Mouse (Mus musculus): ENCODE measurements around the gene Clca3a2. TPM values are rescaled to one million over a fixed set of nuclear protein-coding genes. Genes with fewer than 3 reads are reported as not detected.
"Not testable (repeated sequence)": the region's sequence is repeated elsewhere in the genome, so short reads cannot be mapped to it uniquely, and the experiment has no call there.

The Clca3a2 gene
- total RNA-seq (2015; ENCODE audit: low replicate concordance) = not detected in 2 replicates
- not detected in 2 replicates for total RNA-seq (2017; ENCODE audit: low replicate concordance)

- peak; percentile 87 for ATAC-seq (replicated peaks; ENCODE audit: low FRiP score, poor library complexity, severe bottlenecking)
These were observed at the start of gene Clca3a2 for GRCm38 (mm10) chr3:144819219-144819618. Gene Clca3a2 (minus strand): TSS chr3:144819494.

- no peak for ATAC-seq (replicated peaks; ENCODE audit: low FRiP score, poor library complexity, severe bottlenecking)
These were observed 30.3 kb upstream of the Clca3a2 start for GRCm38 (mm10) chr3:144849584-144849983.

- ATAC-seq (replicated peaks; ENCODE audit: low FRiP score, poor library complexity, severe bottlenecking) = peak; percentile 79
These were observed 29.8 kb upstream of the Clca3a2 start, which contains the start of gene Clca3b for GRCm38 (mm10) chr3:144849014-144849556. Gene Clca3b (minus strand): TSS chr3:144849357.

- no peak for ATAC-seq (replicated peaks; ENCODE audit: low FRiP score, poor library complexity, severe bottlenecking)
These were observed 8.0 kb upstream of the Clca3a2 start for GRCm38 (mm10) chr3:144827257-144827656.

GRCm38 (mm10) chr3:144825151-144825550, 5.9 kb upstream of the Clca3a2 start:
- ATAC-seq (replicated peaks; ENCODE audit: low FRiP score, poor library complexity, severe bottlenecking) = peak; percentile 87

GRCm38 (mm10) chr3:144823331-144823730, 4.0 kb upstream of the Clca3a2 start:
- ATAC-seq (replicated peaks; ENCODE audit: low FRiP score, poor library complexity, severe bottlenecking) = no peak

GRCm38 (mm10) chr3:144820632-144821031, 1.3 kb upstream of the Clca3a2 start:
- ATAC-seq (replicated peaks; ENCODE audit: low FRiP score, poor library complexity, severe bottlenecking) = no peak

- ATAC-seq (replicated peaks; ENCODE audit: low FRiP score, poor library complexity, severe bottlenecking) = not testable (repeated sequence)
These were observed 6.0 kb downstream of the Clca3a2 start for GRCm38 (mm10) chr3:144813336-144813735.

- ATAC-seq (replicated peaks; ENCODE audit: low FRiP score, poor library complexity, severe bottlenecking) = 0 out of 2 replicates have a peak, but pooled peaks have one; percentile 62
These were observed 7.5 kb downstream of the Clca3a2 start for GRCm38 (mm10) chr3:144811821-144812220.

GRCm38 (mm10) chr3:144808153-144808925, 11.0 kb downstream of the Clca3a2 start:
- ATAC-seq (replicated peaks; ENCODE audit: low FRiP score, poor library complexity, severe bottlenecking) = not testable (repeated sequence)

- ATAC-seq (replicated peaks; ENCODE audit: low FRiP score, poor library complexity, severe bottlenecking) = not testable (repeated sequence)
These were observed 12.7 kb downstream of the Clca3a2 start for GRCm38 (mm10) chr3:144806626-144807025.

GRCm38 (mm10) chr3:144801861-144802260, 17.4 kb downstream of the Clca3a2 start:
- peak; percentile 81 for ATAC-seq (replicated peaks; ENCODE audit: low FRiP score, poor library complexity, severe bottlenecking)

GRCm38 (mm10) chr3:144785181-144786148, 33.8 kb downstream of the Clca3a2 start:
- peak; percentile 71 for ATAC-seq (replicated peaks; ENCODE audit: low FRiP score, poor library complexity, severe bottlenecking)

GRCm38 (mm10) chr3:144765161-144765560, 54.1 kb downstream of the Clca3a2 start:
- ATAC-seq (replicated peaks; ENCODE audit: low FRiP score, poor library complexity, severe bottlenecking) = no peak

GRCm38 (mm10) chr3:144761454-144761853, 57.8 kb downstream of the Clca3a2 start:
- no peak for ATAC-seq (replicated peaks; ENCODE audit: low FRiP score, poor library complexity, severe bottlenecking)

- ATAC-seq (replicated peaks; ENCODE audit: low FRiP score, poor library complexity, severe bottlenecking) = peak; percentile 91
These were observed 58.5 kb downstream of the Clca3a2 start, which contains the start of gene Clca3a1 for GRCm38 (mm10) chr3:144760592-144761309. Gene Clca3a1 (minus strand): TSS chr3:144760977.

GRCm38 (mm10) chr3:144759719-144760118, 59.6 kb downstream of the Clca3a2 start:
- no peak for ATAC-seq (replicated peaks; ENCODE audit: low FRiP score, poor library complexity, severe bottlenecking)

- not testable (repeated sequence) for ATAC-seq (replicated peaks; ENCODE audit: low FRiP score, poor library complexity, severe bottlenecking)
These were observed 63.2 kb downstream of the Clca3a2 start for GRCm38 (mm10) chr3:144756103-144756502.

- peak; percentile 96 for ATAC-seq (replicated peaks; ENCODE audit: low FRiP score, poor library complexity, severe bottlenecking)
These were observed 66.2 kb downstream of the Clca3a2 start for GRCm38 (mm10) chr3:144753120-144753519.

Data from erythroblast, adult 5-6 weeks (primary cell).